Mouse (Mus musculus) spleen, postnatal 4 days (tissue): Measurements from ENCODE around the gene Hint1.

Experiments used
- DNase-seq, 2 experiments: peaks; one replicate each; pipeline ENCODE4 v3.0.0; 2022; ENCODE audit warnings: low spot score in 2 of 2

Hint1 gene

DNA sequence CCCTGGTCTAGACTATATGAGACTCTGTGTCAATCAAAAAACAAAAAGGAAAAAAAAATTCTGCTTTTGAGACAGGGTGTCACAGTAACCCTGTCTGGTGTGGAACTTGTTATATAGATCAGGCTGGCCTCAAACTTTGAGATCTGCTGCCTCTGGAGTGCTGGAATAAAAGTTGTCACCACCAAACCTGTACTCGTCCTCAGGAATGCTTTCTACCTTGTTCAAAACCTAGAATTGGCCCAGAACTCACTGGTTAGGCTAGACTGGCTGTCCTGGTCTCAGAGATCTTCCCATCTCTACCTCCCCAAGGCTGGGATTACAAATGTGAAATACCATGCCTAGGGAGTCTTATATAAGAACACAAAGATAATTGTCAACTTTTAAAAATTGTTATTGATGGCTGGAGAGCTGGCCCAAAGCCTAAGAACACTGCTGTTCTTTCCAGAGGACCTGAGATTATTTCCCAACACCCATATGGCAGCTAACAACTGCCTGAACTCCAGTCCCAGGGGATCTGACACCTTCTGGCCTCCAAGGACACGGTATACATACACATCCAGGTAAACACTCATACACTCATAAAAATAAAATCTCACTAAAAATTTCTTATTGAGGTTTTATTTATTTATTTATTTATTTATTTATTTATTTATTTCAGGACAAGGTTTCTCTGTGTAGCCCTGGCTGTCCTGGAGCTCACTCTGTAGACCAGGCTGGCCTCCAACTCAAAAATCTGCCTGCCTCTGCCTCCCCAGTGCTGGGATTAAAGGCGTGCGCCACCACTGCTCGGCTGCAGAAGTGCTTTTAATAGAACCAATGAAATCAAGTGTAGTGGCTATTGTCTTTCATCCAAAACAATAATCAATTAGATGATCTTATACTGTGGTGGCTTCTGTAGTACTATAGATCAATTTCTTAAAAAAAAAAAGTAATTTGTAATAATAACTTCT is 4.4 kb upstream of the Hint1 start:
- no peak for DNase-seq

- DNase-seq, result peak in 1 of 2 experiments; percentile 39
Observed at GRCm38 (mm10) chr11:54862621-54863520, 3.3 kb upstream of the Hint1 start.

DNA sequence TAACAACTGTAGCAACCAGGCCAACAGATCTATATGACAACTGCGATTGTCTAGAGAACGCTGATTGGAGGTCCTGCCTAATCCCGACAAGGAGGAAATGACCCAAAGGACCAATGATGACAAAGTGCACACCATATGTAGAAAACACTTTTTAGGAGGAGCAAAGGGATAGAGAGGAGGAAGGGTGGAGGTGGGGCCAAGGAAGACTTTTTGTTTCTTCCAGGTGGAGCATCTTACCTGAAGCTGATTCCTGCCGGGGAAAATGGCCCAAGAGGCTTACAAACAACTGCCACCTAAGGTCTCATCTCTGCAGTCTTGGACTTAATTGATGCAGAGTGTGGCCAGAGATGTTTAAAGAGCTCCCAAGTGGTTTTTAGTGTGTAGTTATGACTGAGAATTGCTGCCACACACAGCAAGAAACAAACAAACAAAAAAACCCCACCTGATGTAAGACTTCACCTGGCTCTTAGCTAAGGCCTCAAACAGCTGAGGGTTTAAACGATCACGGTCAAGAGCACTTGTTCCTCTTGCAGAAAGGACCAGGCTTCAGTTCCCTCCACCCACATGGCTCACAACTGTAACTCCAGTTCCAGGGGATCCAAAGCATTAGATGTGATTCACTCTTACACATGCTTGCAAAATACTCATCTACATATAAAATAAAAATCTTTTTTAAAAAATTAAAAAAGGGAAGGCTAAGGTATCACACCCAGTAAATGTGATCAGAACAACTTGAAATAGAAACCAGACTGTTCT is 675 bp upstream of the Hint1 start:
- DNase-seq, result no peak

DNA sequence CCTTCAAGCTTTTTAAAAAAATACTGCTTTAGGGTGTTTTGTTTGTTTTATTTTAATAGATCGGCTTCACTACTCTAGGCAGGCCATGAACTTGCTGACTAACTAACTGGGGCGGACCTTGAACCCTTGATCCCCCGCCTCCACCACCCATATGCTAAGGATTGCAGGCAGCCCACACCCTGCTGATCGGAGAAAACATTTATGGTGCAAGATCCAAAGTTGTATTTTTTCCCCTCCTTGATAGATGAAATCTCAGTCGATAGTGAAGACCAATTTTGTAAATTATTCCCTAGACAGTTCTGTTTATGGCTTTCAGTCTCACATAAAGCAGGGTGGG is 834 bp downstream of the Hint1 start:
- DNase-seq, result no peak

DNA sequence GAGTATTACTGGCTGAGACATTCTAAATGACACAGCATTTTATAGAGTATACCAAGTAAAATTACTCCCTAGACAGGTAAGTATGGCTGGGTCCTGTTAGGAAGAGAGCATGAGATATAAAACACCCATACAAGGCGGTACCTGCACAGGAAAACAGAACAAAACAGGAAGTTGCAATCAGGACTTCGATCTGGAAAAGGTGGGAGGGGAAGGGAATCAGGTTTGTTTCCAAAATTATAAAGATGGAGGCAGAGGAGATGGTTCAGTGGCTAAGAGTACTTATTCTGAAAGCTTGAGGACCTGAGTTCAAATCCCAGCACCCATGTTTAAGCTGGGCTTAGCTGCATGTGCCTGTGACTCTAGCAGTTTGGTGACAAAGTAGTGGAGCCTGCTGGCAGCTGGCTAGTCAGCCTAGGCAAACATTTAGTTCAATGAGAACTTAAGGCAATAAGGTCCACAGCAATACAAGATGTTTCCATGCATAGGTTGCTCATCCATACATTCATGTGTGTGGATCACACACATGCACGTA is 1.8 kb downstream of the Hint1 start:
- DNase-seq, result no peak

- DNase-seq, result no peak
Observed at GRCm38 (mm10) chr11:54868445-54868844, 2.3 kb downstream of the Hint1 start.

DNA sequence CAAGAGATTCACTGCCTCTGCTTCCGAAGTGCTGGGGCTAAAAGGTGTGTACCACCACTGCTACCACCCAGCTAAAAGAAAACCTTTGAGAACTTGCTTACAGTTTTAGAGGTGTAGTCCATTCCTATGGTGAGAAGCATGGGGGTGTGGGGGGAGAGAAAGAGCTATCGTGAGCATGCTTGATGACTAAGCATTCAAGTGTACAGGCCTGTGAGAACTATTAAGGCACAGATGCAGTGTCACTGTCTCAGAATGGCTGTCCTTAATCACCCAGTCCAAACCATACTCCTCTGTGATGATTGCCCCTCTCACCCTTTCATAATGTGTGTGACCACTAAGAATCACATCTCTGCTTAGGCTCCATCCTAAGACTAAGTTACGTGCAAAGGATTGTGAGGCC is 3.1 kb downstream of the Hint1 start:
- no peak for DNase-seq

GRCm38 (mm10) chr11:54871831-54872537 is 5.8 kb downstream of the Hint1 start:
- no peak for DNase-seq

GRCm38 (mm10) chr11:54876031-54876430 is 9.8 kb downstream of the Hint1 start:
- no peak for DNase-seq

- no peak for DNase-seq
Observed at GRCm38 (mm10) chr11:54878893-54879292, 12.7 kb downstream of the Hint1 start.

DNA sequence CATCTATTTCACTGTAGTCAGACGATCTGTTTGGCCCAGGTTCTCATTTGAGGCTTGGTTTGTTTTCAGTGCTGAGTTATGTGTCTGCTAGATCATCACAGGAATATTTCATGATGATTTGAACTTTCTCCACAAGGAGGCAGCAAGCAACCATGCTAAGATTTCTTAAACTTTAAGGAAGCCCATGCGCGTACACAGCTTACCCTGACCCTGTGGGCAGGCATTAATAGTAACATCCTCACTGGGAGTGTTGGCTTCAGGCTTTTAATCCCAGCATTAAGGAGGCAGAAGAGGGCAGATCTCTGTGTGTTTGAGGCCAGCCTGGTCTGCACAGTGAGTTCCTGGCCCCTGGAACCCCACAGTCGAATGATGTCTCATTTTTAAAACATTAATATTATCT is 13.3 kb downstream of the Hint1 start:
- DNase-seq, result peak in 1 of 2 experiments; percentile 33

GRCm38 (mm10) chr11:54879922-54880321 is 13.7 kb downstream of the Hint1 start:
- no peak for DNase-seq

DNA sequence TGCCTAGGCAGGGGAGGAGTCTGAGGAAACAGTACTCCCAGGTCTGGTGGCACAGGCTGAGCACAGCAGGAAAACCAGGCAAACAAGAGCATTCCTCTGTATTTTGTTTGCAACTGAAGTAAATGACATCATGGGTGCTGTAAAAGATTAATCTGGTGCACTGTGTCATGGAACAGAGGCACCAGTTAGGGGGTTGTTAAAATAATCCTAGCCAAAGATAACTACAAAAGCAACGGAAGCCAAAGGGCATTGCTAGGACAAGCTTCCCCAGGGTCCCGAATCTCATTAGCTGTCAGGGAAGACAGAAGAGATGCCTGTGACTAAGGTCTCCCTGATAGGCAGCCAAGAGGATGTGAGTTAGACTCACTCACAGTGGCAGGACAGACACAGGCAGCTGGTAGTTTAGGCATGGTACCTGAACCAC is 14.9 kb downstream of the Hint1 start:
- no peak for DNase-seq

GRCm38 (mm10) chr11:54882671-54883070 is 16.5 kb downstream of the Hint1 start:
- DNase-seq, result no peak

DNA sequence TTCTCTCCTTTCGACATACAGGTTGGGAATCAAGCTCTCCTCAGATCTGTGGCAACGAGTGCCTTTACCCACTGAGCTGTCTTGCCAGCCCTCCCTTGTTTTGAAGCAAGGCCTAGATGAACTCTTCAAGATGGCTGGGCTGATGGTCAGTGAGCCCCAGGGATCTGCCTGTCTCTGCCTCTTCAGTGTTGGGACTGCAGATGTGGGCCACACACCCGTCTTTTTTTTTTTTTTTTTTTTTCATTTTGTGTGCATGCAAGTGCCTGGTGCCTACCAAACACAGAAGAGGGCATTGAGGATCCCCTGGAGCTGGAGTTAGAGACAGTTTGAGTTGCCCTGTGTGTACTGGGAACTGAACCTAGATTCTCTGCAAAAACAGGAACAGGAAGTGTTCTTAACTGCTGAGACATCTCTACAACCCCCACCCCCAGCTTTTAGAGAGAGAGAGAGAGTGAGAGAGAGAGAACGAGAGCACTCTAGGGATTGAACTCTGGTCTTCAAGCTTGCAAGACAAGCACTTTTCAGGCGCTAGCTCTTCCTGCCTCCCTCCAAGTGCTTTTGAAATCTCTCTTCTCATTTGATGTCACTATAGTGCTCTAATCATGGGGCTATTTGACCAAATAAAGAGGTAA is 18.1 kb downstream of the Hint1 start:
- peak in 1 of 2 experiments; percentile 55 for DNase-seq

- DNase-seq, result peak; percentile 20 to 61
Observed at GRCm38 (mm10) chr11:54884937-54885336, 18.8 kb downstream of the Hint1 start.

- no peak for DNase-seq
Observed at GRCm38 (mm10) chr11:54885406-54885805, 19.2 kb downstream of the Hint1 start.

DNA sequence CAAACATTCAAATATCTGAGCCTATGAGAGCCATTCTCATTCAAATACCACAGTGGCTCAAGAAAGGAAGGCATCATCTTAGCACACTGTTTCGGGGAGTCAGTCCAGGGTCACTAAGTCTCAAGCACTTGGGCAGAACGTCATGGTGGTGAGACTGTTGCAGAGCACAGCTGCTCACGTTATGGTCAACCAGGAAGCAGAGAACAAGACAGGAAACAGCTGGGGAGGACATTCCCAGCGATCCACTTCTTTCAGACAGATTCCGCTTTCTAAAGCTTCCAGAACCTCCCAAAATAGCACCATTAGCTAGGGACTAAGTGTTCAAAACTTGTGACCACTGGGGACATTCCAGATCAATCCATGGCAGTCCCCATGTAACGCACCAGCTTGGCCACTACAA is 21.7 kb downstream of the Hint1 start:
- no peak for DNase-seq

GRCm38 (mm10) chr11:54891341-54891740 is 25.2 kb downstream of the Hint1 start:
- no peak for DNase-seq

DNA sequence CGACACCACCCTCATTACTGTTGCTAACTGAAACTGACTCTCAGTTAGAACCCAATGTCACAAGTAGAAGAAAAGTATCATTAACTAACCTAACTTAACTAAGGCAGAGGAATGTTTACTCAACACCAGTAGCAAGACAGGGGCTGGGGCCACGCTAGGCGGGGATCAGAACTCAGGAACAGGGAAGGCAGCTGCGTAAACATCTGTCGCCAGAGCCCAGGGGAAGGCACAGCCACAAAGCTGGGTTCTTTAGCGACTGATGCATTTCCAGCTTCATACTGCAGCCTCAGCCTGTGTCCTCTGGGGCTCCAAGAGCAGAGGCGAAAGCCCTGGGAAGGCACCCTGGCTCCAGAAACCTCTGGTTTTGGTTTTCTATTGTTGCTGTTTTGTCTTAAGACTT is 25.9 kb downstream of the Hint1 start:
- no peak for DNase-seq
